Mouse (Mus musculus) liver, embryonic 14.5 days (tissue): ENCODE data around the gene 1700029P11Rik.
A peak's percentile ranks its signal among the peaks of the same experiment; 100 is the strongest.

Experiments used
- CTCF ChIP-seq: IDR thresholded peaks from 2 replicates; pipeline ENCODE4 v1.5.1; 2016; ENCODE audit warnings: antibody characterized with exemption, low read depth, control low read depth
- EP300 ChIP-seq: IDR thresholded peaks from 2 replicates; pipeline ENCODE4 v1.6.1; 2016; ENCODE audit warnings: antibody characterized with exemption, low read depth

- peak; percentile 50 for TF ChIP-seq CTCF
- TF ChIP-seq EP300, result no peak
Observed at GRCm38 (mm10) chr15:81941010-81941409, 39.3 kb upstream of the 1700029P11Rik start.
